Mouse (Mus musculus) layer of hippocampus, adult 18-20 months (tissue): ENCODE measurements at regions not wholly inside any gene's neighbourhood (a gene's known extent, or its start where the extent isn't known, plus 50 kb on each side); places are given as distances from the start of the nearest gene placed in this dataset.

ENCODE experiments used
- DNase-seq, 2 experiments: peaks; one replicate each; pipeline ENCODE4 v3.0.0; 2022; ENCODE audit warnings: low spot score in 2 of 2

GRCm38 (mm10) chr11:112885336-112885940 lies 103.4 kb downstream of the Sox9 start:
- no peak for DNase-seq

GRCm38 (mm10) chr11:112886139-112886538 lies 104.1 kb downstream of the Sox9 start:
- DNase-seq = no peak

- no peak for DNase-seq
Observed at GRCm38 (mm10) chr11:112889760-112890159, 107.7 kb downstream of the Sox9 start.

GRCm38 (mm10) chr11:112897597-112897996 lies 115.6 kb downstream of the Sox9 start:
- DNase-seq = no peak

- no peak for DNase-seq
Observed at GRCm38 (mm10) chr11:112902618-112903017, 120.6 kb downstream of the Sox9 start.

- DNase-seq = no peak
Observed at GRCm38 (mm10) chr11:112910309-112910708, 128.3 kb downstream of the Sox9 start.

- no peak for DNase-seq
Observed at GRCm38 (mm10) chr11:112912875-112913274, 130.9 kb downstream of the Sox9 start.

- DNase-seq = no peak
Observed at GRCm38 (mm10) chr11:112916923-112917322, 134.9 kb downstream of the Sox9 start.

GRCm38 (mm10) chr11:112920131-112920530 lies 138.1 kb downstream of the Sox9 start:
- DNase-seq = no peak

- DNase-seq = no peak
Observed at GRCm38 (mm10) chr11:112924577-112924976, 142.6 kb downstream of the Sox9 start.

GRCm38 (mm10) chr11:112925140-112925539 lies 143.1 kb downstream of the Sox9 start:
- DNase-seq = no peak

- peak; percentile 25 to 67 for DNase-seq
Observed at GRCm38 (mm10) chr11:112926330-112927025, 144.5 kb downstream of the Sox9 start.

GRCm38 (mm10) chr11:112930186-112930808 lies 148.3 kb downstream of the Sox9 start:
- DNase-seq = no peak

- no peak for DNase-seq
Observed at GRCm38 (mm10) chr11:112938035-112938434, 156.0 kb downstream of the Sox9 start.

GRCm38 (mm10) chr11:112951421-112951820 lies 169.4 kb downstream of the Sox9 start:
- DNase-seq = no peak

GRCm38 (mm10) chr11:112952356-112952755 lies 170.3 kb downstream of the Sox9 start:
- no peak for DNase-seq

GRCm38 (mm10) chr11:112953491-112953890 lies 171.5 kb downstream of the Sox9 start:
- no peak for DNase-seq

- no peak for DNase-seq
Observed at GRCm38 (mm10) chr11:112956748-112957440, 174.9 kb downstream of the Sox9 start.

- DNase-seq = no peak
Observed at GRCm38 (mm10) chr11:112959609-112960008, 177.6 kb downstream of the Sox9 start.

- DNase-seq = peak in 1 of 2 experiments; percentile 36
Observed at GRCm38 (mm10) chr11:112973286-112973685, 191.3 kb downstream of the Sox9 start.

- DNase-seq = no peak
Observed at GRCm38 (mm10) chr11:112974893-112975292, 192.9 kb downstream of the Sox9 start.
